Mouse (Mus musculus): Measurements from ENCODE around the gene Mt3. TPM values are rescaled to one million over a fixed set of nuclear protein-coding genes. Genes with fewer than 3 reads are reported as not detected.
"Not testable (repeated sequence)": the region's sequence is repeated elsewhere in the genome, so short reads cannot be mapped to it uniquely, and the experiment has no call there.

The Mt3 gene
- polyA plus RNA-seq, 1 experiment from 2014 or later, result 57.4 TPM

DNA sequence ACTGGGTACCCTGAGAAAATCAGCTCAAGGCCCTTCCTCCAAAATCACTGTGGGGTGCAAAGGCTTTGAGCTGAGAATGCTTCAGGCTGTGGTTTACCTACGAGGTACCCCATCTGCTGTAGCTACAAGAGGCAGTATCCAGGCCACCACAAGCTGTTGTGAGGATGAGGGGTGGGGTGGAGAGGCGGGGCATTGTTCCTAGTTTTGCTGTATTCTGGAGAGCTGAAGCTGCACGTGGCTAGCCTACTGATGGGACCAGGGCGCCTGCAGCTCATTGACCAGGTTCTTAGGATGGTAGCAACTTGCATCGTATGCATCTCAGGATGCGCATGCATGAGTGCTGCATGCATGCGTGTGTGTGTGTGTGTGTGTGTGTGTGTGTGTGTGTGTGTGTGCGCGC is 30.8 kb upstream of the Mt3 start:
- ATAC-seq (replicated peaks; ENCODE audit: extremely low read depth, insufficient read depth, low FRiP score), result no peak
- Histone ChIP-seq H3K4me1 (ENCODE audit: control insufficient read depth, insufficient read depth, low read length) (no peaks in the 10 kb centered on the region), H3K4me2 (ENCODE audit: low read depth, low read length) (no peak overlapping the region), H3K9me3 (replicated peaks; ENCODE audit: control insufficient read depth, low read length) (no peaks in the 10 kb centered on the region), H3K27ac (ENCODE audit: low read length) (no peak overlapping the region), H3K36me3 (ENCODE audit: control insufficient read depth, insufficient read depth) (no peaks in the 10 kb centered on the region), H3K27me3 (ENCODE audit: control insufficient read depth, insufficient read depth, low read length) (no peaks in the 10 kb centered on the region), H3K9ac (ENCODE audit: low read length) (no peak overlapping the region), H3K4me3 (ENCODE audit: low read length) (no peak overlapping the region)
- WGBS, result 79% methylated on average over 9 of the region's 9 CpGs

DNA sequence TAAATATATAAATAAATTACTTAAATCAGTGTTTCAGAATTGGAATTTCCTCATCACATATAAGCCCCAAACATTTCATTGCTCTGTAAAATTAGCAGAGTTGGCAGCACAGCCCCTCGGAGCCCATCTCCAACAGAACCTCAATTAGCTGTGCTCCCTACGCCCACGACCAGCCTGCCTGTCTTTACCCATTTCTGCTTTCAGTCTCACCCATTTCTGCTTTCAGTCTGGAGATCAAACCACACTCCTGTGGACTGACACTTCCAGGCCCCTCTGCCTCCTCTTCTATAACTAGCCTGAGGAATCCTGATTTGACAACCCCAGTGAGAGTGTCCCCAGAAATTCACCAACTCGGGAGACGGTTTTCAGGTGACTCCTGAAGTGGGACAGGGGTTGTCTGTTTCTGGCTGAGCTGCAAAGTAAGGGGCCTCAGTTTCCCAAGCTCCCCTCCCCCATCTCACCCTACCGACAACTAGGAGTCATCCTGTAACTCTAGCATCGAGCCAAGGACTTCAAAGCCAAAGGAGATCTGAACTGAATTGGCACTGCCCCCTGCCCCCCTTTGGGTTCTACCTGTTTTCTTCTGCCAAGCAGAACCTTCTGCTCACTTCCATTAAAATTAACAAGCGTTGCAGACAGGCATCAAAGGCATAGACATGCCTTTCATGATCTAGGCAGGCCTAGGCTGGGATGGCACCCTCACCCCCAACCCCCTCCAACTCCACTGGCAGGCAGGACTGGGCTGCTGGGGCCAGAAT is 29.5 kb upstream of the Mt3 start:
- H3K27ac ChIP-seq (ENCODE audit: low read length), result no peak overlapping the region
- H3K36me3 ChIP-seq (ENCODE audit: control insufficient read depth, insufficient read depth), result no peaks in the 10 kb centered on the region
- no peaks in the 10 kb centered on the region for H3K4me1 ChIP-seq (ENCODE audit: control insufficient read depth, insufficient read depth, low read length)
- no peaks in the 10 kb centered on the region for H3K27me3 ChIP-seq (ENCODE audit: control insufficient read depth, insufficient read depth, low read length)
- H3K9me3 ChIP-seq (replicated peaks; ENCODE audit: control insufficient read depth, low read length), result no peaks in the 10 kb centered on the region
- no peak overlapping the region for H3K4me2 ChIP-seq (ENCODE audit: low read depth, low read length)
- no peak for ATAC-seq (replicated peaks; ENCODE audit: extremely low read depth, insufficient read depth, low FRiP score)
- H3K4me3 ChIP-seq (ENCODE audit: low read length), result no peak overlapping the region
- no peak overlapping the region for H3K9ac ChIP-seq (ENCODE audit: low read length)
- 39% methylated on average over 8 of the region's 8 CpGs for WGBS

DNA sequence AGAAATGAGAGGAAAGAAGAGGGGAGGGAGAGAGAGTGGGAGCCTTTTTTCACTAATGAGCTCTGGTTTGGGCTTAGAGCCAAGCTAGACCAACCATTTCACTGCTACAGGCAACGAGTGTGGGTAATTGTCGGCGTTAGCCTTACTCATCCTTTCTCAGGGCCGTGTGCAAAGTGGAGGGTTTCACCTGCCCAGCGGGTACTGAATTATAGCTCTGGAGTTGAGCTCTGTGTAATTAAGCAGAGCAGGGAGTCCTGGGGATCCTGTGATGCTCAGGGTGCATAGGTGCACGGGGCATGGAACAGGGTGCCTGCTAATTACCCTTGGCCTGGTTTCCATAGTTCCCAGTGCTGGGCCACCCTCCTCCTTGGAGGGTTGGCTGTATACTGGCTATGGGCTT is 24.7 kb upstream of the Mt3 start:
- Histone ChIP-seq H3K36me3 (ENCODE audit: control insufficient read depth, insufficient read depth) (no peaks in the 10 kb centered on the region), H3K4me3 (ENCODE audit: low read length) (no peak overlapping the region), H3K27ac (ENCODE audit: low read length) (no peak overlapping the region), H3K4me2 (ENCODE audit: low read depth, low read length) (no peak overlapping the region), H3K27me3 (ENCODE audit: control insufficient read depth, insufficient read depth, low read length) (no peaks in the 10 kb centered on the region), H3K4me1 (ENCODE audit: control insufficient read depth, insufficient read depth, low read length) (no peaks in the 10 kb centered on the region), H3K9me3 (replicated peaks; ENCODE audit: control insufficient read depth, low read length) (no peaks in the 10 kb centered on the region), H3K9ac (ENCODE audit: low read length) (no peak overlapping the region)
- WGBS, result 73% methylated on average over 6 of the region's 6 CpGs
- ATAC-seq (replicated peaks; ENCODE audit: extremely low read depth, insufficient read depth, low FRiP score), result no peak

DNA sequence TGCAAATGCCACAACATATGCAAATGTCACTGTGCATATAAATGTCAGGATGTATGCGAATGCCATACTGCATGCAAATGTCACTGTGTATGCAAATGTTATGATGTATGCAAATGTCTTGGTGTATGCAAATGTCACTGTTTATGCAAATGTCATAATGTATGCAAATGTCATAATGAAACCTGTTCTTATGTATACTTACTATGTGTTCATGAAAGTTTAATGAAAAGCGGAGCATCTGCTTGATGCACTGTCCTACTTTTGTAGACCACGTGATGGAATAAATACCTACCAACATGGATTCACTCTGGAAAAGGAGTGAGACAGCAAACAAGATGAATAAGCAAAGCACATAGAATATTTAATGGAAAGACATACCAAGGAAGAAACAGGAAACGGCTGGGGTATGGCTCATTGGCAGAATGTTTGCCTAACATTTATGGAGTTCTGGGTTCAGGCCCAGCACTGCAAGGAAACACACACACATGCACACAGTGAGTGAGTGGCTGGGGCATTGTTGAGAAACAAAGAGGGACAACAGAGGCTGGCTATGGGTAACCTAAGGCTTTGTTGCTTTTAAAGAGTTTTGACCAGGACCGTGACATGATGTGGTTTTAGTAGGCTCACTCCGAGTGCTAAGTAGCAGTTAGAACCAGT is 23.1 kb upstream of the Mt3 start:
- H3K27ac ChIP-seq (ENCODE audit: low read length), result no peak overlapping the region
- H3K9me3 ChIP-seq (replicated peaks; ENCODE audit: control insufficient read depth, low read length), result 0 out of 2 replicates have a peak, but pooled peaks cover 2% of the 10 kb centered on the region
- no peak for ATAC-seq (replicated peaks; ENCODE audit: extremely low read depth, insufficient read depth, low FRiP score)
- H3K9ac ChIP-seq (ENCODE audit: low read length), result no peak overlapping the region
- H3K4me3 ChIP-seq (ENCODE audit: low read length), result no peak overlapping the region
- H3K4me1 ChIP-seq (ENCODE audit: control insufficient read depth, insufficient read depth, low read length), result no peaks in the 10 kb centered on the region
- no peak overlapping the region for H3K4me2 ChIP-seq (ENCODE audit: low read depth, low read length)
- 82% methylated on average over 6 of the region's 6 CpGs for WGBS
- H3K27me3 ChIP-seq (ENCODE audit: control insufficient read depth, insufficient read depth, low read length), result no peaks in the 10 kb centered on the region
- H3K36me3 ChIP-seq (ENCODE audit: control insufficient read depth, insufficient read depth), result no peaks in the 10 kb centered on the region

DNA sequence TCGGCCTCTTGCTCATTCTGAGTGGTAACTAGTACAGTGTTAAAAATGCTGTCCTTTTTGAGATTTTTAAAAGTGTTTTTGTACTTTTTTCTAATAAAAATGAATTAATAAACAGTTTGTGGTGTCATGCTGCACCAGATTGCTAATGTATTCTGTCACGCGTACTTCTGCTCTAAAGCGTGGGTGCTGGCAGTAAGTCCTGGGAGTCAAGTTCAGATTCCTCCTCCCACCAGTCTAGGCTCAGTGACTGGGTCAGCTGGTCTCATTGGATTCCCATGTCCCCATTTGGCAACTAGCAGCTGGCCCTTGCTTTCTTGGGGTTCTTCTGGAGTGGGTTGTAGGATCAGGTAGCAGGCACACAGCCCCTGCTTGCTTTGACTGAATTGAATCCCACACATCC is 22.3 kb upstream of the Mt3 start:
- Histone ChIP-seq H3K9ac (ENCODE audit: low read length) (no peak overlapping the region), H3K4me3 (ENCODE audit: low read length) (no peak overlapping the region), H3K36me3 (ENCODE audit: control insufficient read depth, insufficient read depth) (no peaks in the 10 kb centered on the region), H3K4me1 (ENCODE audit: control insufficient read depth, insufficient read depth, low read length) (no peaks in the 10 kb centered on the region), H3K9me3 (replicated peaks; ENCODE audit: control insufficient read depth, low read length) (0 out of 2 replicates have a peak, but pooled peaks cover 2% of the 10 kb centered on the region), H3K4me2 (ENCODE audit: low read depth, low read length) (no peak overlapping the region), H3K27me3 (ENCODE audit: control insufficient read depth, insufficient read depth, low read length) (no peaks in the 10 kb centered on the region), H3K27ac (ENCODE audit: low read length) (no peak overlapping the region)
- WGBS, result 91% methylated on average over 4 of the region's 4 CpGs
- no peak for ATAC-seq (replicated peaks; ENCODE audit: extremely low read depth, insufficient read depth, low FRiP score)

DNA sequence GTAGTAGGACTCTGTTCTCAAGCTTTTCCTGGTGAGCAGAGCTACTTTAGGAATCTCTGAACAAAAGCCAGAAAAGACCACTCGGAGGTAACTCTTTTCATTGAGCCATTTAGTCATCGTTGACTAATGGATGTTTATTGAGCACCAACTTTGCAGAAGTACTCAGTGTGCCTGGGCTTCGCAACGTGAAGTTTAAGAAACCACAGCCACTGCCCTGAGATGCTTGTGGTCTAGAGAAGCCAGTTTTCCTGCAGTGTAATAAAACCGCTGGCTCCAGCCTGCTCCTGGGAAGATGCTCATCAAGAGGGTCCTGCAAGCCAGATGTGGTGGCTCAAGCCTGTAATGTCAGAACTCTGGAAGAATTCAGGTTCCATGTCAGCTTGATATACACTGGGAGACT is 20.3 kb upstream of the Mt3 start:
- WGBS, result 65% methylated on average over 5 of the region's 5 CpGs
- no peak for ATAC-seq (replicated peaks; ENCODE audit: extremely low read depth, insufficient read depth, low FRiP score)
- no peaks in the 10 kb centered on the region for H3K36me3 ChIP-seq (ENCODE audit: control insufficient read depth, insufficient read depth)
- no peak overlapping the region for H3K4me3 ChIP-seq (ENCODE audit: low read length)
- H3K27ac ChIP-seq (ENCODE audit: low read length), result no peak overlapping the region
- H3K4me1 ChIP-seq (ENCODE audit: control insufficient read depth, insufficient read depth, low read length), result no peaks in the 10 kb centered on the region
- H3K9me3 ChIP-seq (replicated peaks; ENCODE audit: control insufficient read depth, low read length), result 0 out of 2 replicates have a peak, but pooled peaks cover 2% of the 10 kb centered on the region
- no peak overlapping the region for H3K9ac ChIP-seq (ENCODE audit: low read length)
- no peaks in the 10 kb centered on the region for H3K27me3 ChIP-seq (ENCODE audit: control insufficient read depth, insufficient read depth, low read length)
- no peak overlapping the region for H3K4me2 ChIP-seq (ENCODE audit: low read depth, low read length)

DNA sequence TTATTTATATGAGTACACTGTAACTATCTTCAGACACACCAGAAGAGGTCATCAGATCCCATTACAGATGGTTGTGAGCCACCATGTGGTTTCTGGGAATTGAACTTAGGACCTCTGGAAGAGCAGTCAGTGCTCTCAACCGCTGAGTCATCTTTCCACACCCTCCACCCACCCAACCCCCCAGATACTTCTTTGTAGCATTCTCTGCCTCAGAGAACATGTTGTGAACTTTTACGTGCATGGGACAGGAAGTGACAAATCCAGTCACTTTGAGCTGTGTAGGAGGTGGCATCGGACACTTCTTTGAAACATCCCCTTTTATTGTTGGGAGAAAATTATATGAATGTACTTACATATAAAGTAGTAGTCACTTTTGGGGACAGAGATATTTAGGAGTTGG is 17.8 kb upstream of the Mt3 start:
- H3K27me3 ChIP-seq (ENCODE audit: control insufficient read depth, insufficient read depth, low read length); H3K36me3 ChIP-seq (ENCODE audit: control insufficient read depth, insufficient read depth); H3K9ac ChIP-seq (ENCODE audit: low read length); H3K4me2 ChIP-seq (ENCODE audit: low read depth, low read length); H3K4me1 ChIP-seq (ENCODE audit: control insufficient read depth, insufficient read depth, low read length); H3K9me3 ChIP-seq (replicated peaks; ENCODE audit: control insufficient read depth, low read length); ATAC-seq (replicated peaks; ENCODE audit: extremely low read depth, insufficient read depth, low FRiP score); H3K27ac ChIP-seq (ENCODE audit: low read length); H3K4me3 ChIP-seq (ENCODE audit: low read length): not testable (repeated sequence)
- WGBS, result 50% methylated on average over 3 of the region's 3 CpGs

DNA sequence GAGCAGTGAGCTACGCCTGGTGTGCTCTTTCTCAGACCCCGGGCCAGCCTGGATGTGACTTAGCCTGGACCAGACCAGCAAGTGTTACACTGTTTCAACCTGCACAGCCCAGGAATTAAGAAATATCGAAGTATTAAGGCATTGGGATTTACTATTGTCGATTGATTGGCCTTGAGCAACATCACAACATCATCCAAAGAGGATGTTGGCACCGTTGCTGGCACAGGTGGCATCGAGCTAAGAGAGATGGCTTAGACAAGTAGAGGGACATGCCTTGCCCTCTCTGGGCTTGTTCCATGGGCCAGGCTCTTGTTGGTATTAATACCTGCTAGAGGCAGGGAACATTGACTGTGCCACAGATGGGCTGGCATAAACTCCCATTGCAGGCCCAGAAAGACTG is 16.9 kb upstream of the Mt3 start:
- 83% methylated on average over 6 of the region's 6 CpGs for WGBS
- Histone ChIP-seq H3K27ac (ENCODE audit: low read length) (no peak overlapping the region), H3K9ac (ENCODE audit: low read length) (no peak overlapping the region), H3K4me2 (ENCODE audit: low read depth, low read length) (no peak overlapping the region), H3K4me3 (ENCODE audit: low read length) (no peak overlapping the region), H3K4me1 (ENCODE audit: control insufficient read depth, insufficient read depth, low read length) (no peaks in the 10 kb centered on the region), H3K9me3 (replicated peaks; ENCODE audit: control insufficient read depth, low read length) (0 out of 2 replicates have a peak, but pooled peaks cover 2% of the 10 kb centered on the region), H3K36me3 (ENCODE audit: control insufficient read depth, insufficient read depth) (no peaks in the 10 kb centered on the region), H3K27me3 (ENCODE audit: control insufficient read depth, insufficient read depth, low read length) (no peaks in the 10 kb centered on the region)
- no peak for ATAC-seq (replicated peaks; ENCODE audit: extremely low read depth, insufficient read depth, low FRiP score)

DNA sequence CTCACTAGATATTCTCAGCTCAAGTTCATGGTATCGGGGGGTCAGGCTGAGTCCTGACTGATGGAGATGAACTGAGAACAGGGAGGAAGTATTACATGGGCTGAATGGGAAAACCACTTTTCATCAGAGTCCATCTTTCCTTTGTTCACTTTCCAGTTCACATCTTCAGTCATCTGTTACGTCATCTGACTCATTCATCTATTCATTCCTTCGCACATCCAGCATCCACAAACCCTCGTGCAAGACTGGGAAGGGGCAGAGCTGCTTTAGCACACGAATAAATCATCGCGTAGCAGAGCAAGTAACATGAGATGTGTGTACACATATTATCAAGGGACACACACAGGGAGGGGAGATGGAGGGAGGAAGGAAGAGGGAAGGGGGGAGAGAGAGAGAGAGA is 16.2 kb upstream of the Mt3 start:
- Histone ChIP-seq H3K36me3 (ENCODE audit: control insufficient read depth, insufficient read depth) (no peaks in the 10 kb centered on the region), H3K4me3 (ENCODE audit: low read length) (no peak overlapping the region), H3K9me3 (replicated peaks; ENCODE audit: control insufficient read depth, low read length) (0 out of 2 replicates have a peak, but pooled peaks cover 2% of the 10 kb centered on the region), H3K27me3 (ENCODE audit: control insufficient read depth, insufficient read depth, low read length) (no peaks in the 10 kb centered on the region), H3K4me1 (ENCODE audit: control insufficient read depth, insufficient read depth, low read length) (no peaks in the 10 kb centered on the region), H3K9ac (ENCODE audit: low read length) (no peak overlapping the region), H3K27ac (ENCODE audit: low read length) (no peak overlapping the region), H3K4me2 (ENCODE audit: low read depth, low read length) (no peak overlapping the region)
- no peak for ATAC-seq (replicated peaks; ENCODE audit: extremely low read depth, insufficient read depth, low FRiP score)
- WGBS, result 70% methylated on average over 7 of the region's 7 CpGs

Data from heart, embryonic 16.5 days (tissue).